Mouse (Mus musculus) mesoderm, embryonic 11.5 days (tissue): Measurements from ENCODE around the gene Zfp987.
"Not testable (repeated sequence)": the region's sequence is repeated elsewhere in the genome, so short reads cannot be mapped to it uniquely, and the experiment has no call there.

Experiments
- DNase-seq: peaks from one replicate; pipeline ENCODE4 v3.0.0-alpha.2; 2012; ENCODE audit warnings: low read depth, low spot score

The Zfp987 gene

GRCm38 (mm10) chr4:146173378-146174226 lies 76.5 kb downstream of the Zfp987 start:
- not testable (repeated sequence) for DNase-seq
